Mouse (Mus musculus) stomach, embryonic 16.5 days (tissue): ENCODE measurements around the gene Ly6g6d. TPM values are rescaled to one million over a fixed set of nuclear protein-coding genes. Genes with fewer than 3 reads are reported as not detected.
A peak's percentile ranks its signal among the peaks of the same experiment; 100 is the strongest.

Experiments used
- ATAC-seq: fragments of 200-750 bp; cut with Nextera tagmentation; 2 replicates; pipeline ENCODE4 v1.8.0; 2017; ENCODE audit warnings: moderate number of reproducible peaks, moderate TSS enrichment; ENCODE audit not compliant: insufficient read depth, low FRiP score
- H3K27ac ChIP-seq: fragments of 300-500 bp; sonication (generic); 2 replicates; pipeline ENCODE4 v1.5.1; 2014; ENCODE audit warnings: low read length
- H3K27me3 ChIP-seq: fragments of 300-500 bp; sonication (generic); 2 replicates; pipeline ENCODE4 v1.6.1; 2014; ENCODE audit warnings: low read length, control low read depth, mixed read lengths; ENCODE audit not compliant: control insufficient read depth, insufficient read depth
- H3K36me3 ChIP-seq: fragments of 300-500 bp; sonication (generic); 2 replicates; pipeline ENCODE4 v1.6.1; 2014; ENCODE audit warnings: low read length; ENCODE audit not compliant: control insufficient read depth, insufficient read depth
- H3K4me1 ChIP-seq: fragments of 300-500 bp; sonication (generic); 2 replicates; pipeline ENCODE4 v1.6.1; 2014; ENCODE audit warnings: low read length, control low read depth, mixed read lengths; ENCODE audit not compliant: control insufficient read depth, insufficient read depth
- H3K4me2 ChIP-seq: fragments of 300-500 bp; sonication (generic); 2 replicates; pipeline ENCODE4 v1.6.1; 2014; ENCODE audit warnings: low read depth, low read length, mixed read lengths
- H3K4me3 ChIP-seq: fragments of 300-500 bp; sonication (generic); replicated peaks from 2 replicates; pipeline ENCODE4 v1.5.1; 2014; ENCODE audit warnings: mild to moderate bottlenecking, low read length
- H3K9ac ChIP-seq: fragments of 300-500 bp; sonication (generic); 2 replicates; pipeline ENCODE4 v1.6.1; 2014; ENCODE audit warnings: low read length
- H3K9me3 ChIP-seq: fragments of 300-500 bp; sonication (generic); replicated peaks from 2 replicates; pipeline ENCODE4 v1.6.1; 2016; ENCODE audit warnings: low read length, control low read depth; ENCODE audit not compliant: control insufficient read depth
- WGBS: fragments of 180-500 bp; shearing (Covaris S2); extraction: QIAGEN DNeasy Blood & Tissue Kit; methylation state at CpG from one replicate; pipeline ENCODE4 v1.1.7; 2014; 5-methylcytosine and 5-hydroxymethylcytosine counted together
- polyA plus RNA-seq: library from polyadenylated mRNA; unstranded; fragments of >200 nt; fragmentation: Nextera tagmentation; extraction: Ambion mirVana; gene quantifications from 2 replicates; pipeline ENCODE4 v1.2.1, GENCODE M21; 2015

Ly6g6d gene
- polyA plus RNA-seq, 1 experiment from 2014 or later = 3.2 TPM

GRCm38 (mm10) chr17:35090166-35090932 is 12.5 kb upstream of the Ly6g6d start:
- WGBS = 59% methylated on average over 8 of the region's 8 CpGs
- peaks cover 4% of the 10 kb centered on the region for H3K4me1 ChIP-seq
- peaks cover 12% of the 10 kb centered on the region; the same call in 1 of the 2 replicates for H3K36me3 ChIP-seq
- H3K4me2 ChIP-seq = peak overlapping the region; percentile 75
- peak overlapping the region; percentile 97; the same call in 1 of the 2 replicates for H3K27ac ChIP-seq
- H3K4me3 ChIP-seq = peak overlapping the region; percentile 67
- peak overlapping the region; percentile 93 for H3K9ac ChIP-seq
- no peaks in the 10 kb centered on the region for H3K9me3 ChIP-seq
- ATAC-seq = no peak
- no peaks in the 10 kb centered on the region for H3K27me3 ChIP-seq

- Histone ChIP-seq H3K4me1 (peaks cover 4% of the 10 kb centered on the region), H3K4me3 (peak within 1 kb of the TSS; percentile 67), H3K9me3 (no peaks in the 10 kb centered on the region), H3K4me2 (peak within 1 kb of the TSS; percentile 75), H3K27me3 (no peaks in the 10 kb centered on the region), H3K36me3 (peaks cover 12% of the 10 kb centered on the region; the same call in 1 of the 2 replicates), H3K9ac (peak within 1 kb of the TSS; percentile 93), H3K27ac (peak within 1 kb of the TSS; percentile 97)
- ATAC-seq = peak; percentile 99
- WGBS = 3% methylated on average over 62 of the region's 67 CpGs
These were observed 11.2 kb upstream of the Ly6g6d start, which contains the start of gene Abhd16a for GRCm38 (mm10) chr17:35088825-35089644. TSS of gene Abhd16a (plus strand) at chr17:35089263.

GRCm38 (mm10) chr17:35088151-35088550 is 10.3 kb upstream of the Ly6g6d start:
- WGBS = 59% methylated on average over 2 of the region's 2 CpGs
- H3K36me3 ChIP-seq = peaks cover 12% of the 10 kb centered on the region; the same call in 1 of the 2 replicates
- H3K4me1 ChIP-seq = peaks cover 4% of the 10 kb centered on the region
- H3K9me3 ChIP-seq = no peaks in the 10 kb centered on the region
- no peak overlapping the region for H3K27ac ChIP-seq
- no peak overlapping the region for H3K4me3 ChIP-seq
- no peak overlapping the region for H3K4me2 ChIP-seq
- ATAC-seq = no peak
- H3K27me3 ChIP-seq = no peaks in the 10 kb centered on the region
- no peak overlapping the region for H3K9ac ChIP-seq

- Histone ChIP-seq H3K36me3 (no peaks in the 10 kb centered on the region), H3K4me1 (peaks cover 4% of the 10 kb centered on the region), H3K9me3 (no peaks in the 10 kb centered on the region), H3K9ac (no peak within 1 kb of the TSS), H3K27me3 (no peaks in the 10 kb centered on the region), H3K4me2 (no peak within 1 kb of the TSS), H3K4me3 (no peak within 1 kb of the TSS), H3K27ac (no peak within 1 kb of the TSS)
- no peak for ATAC-seq
- 62% methylated on average over 7 of the region's 7 CpGs for WGBS
These were observed 7.5 kb upstream of the Ly6g6d start, which contains the start of gene Ly6g6f for GRCm38 (mm10) chr17:35085208-35085865. TSS of gene Ly6g6f (minus strand) at chr17:35085610.

GRCm38 (mm10) chr17:35083929-35084497 is 6.1 kb upstream of the Ly6g6d start:
- Histone ChIP-seq H3K4me2 (no peak overlapping the region), H3K36me3 (no peaks in the 10 kb centered on the region), H3K27me3 (no peaks in the 10 kb centered on the region), H3K27ac (no peak overlapping the region), H3K4me3 (no peak overlapping the region), H3K9ac (no peak overlapping the region), H3K4me1 (peaks cover 6% of the 10 kb centered on the region), H3K9me3 (no peaks in the 10 kb centered on the region)
- 68% methylated on average over 3 of the region's 3 CpGs for WGBS
- no peak for ATAC-seq

- no peaks in the 10 kb centered on the region for H3K36me3 ChIP-seq
- peaks cover 6% of the 10 kb centered on the region for H3K4me1 ChIP-seq
- no peaks in the 10 kb centered on the region for H3K27me3 ChIP-seq
- H3K27ac ChIP-seq = no peak overlapping the region
- WGBS = 87% methylated on average over 16 of the region's 16 CpGs
- H3K9ac ChIP-seq = no peak overlapping the region
- no peaks in the 10 kb centered on the region for H3K9me3 ChIP-seq
- H3K4me2 ChIP-seq = no peak overlapping the region
- H3K4me3 ChIP-seq = no peak overlapping the region
- ATAC-seq = no peak
These were observed 5.1 kb upstream of the Ly6g6d start for GRCm38 (mm10) chr17:35082841-35083576.

- 79% methylated on average over 4 of the region's 4 CpGs for WGBS
- Histone ChIP-seq H3K9ac (no peak overlapping the region), H3K27me3 (no peaks in the 10 kb centered on the region), H3K4me1 (peaks cover 10% of the 10 kb centered on the region), H3K27ac (no peak overlapping the region), H3K36me3 (no peaks in the 10 kb centered on the region), H3K9me3 (no peaks in the 10 kb centered on the region), H3K4me3 (no peak overlapping the region), H3K4me2 (no peak overlapping the region)
- no peak for ATAC-seq
These were observed 2.8 kb upstream of the Ly6g6d start for GRCm38 (mm10) chr17:35080710-35081109.

GRCm38 (mm10) chr17:35080248-35080647 is 2.4 kb upstream of the Ly6g6d start:
- H3K27ac ChIP-seq = no peak overlapping the region
- 0 out of 2 replicates have a peak overlapping the region, but pooled peaks have one; percentile 27 for H3K9ac ChIP-seq
- H3K27me3 ChIP-seq = no peaks in the 10 kb centered on the region
- no peaks in the 10 kb centered on the region for H3K9me3 ChIP-seq
- H3K4me3 ChIP-seq = no peak overlapping the region
- H3K4me1 ChIP-seq = peaks cover 10% of the 10 kb centered on the region
- 49% methylated on average over 6 of the region's 6 CpGs for WGBS
- no peak overlapping the region for H3K4me2 ChIP-seq
- no peak for ATAC-seq
- H3K36me3 ChIP-seq = no peaks in the 10 kb centered on the region
